Mouse (Mus musculus): Measurements from ENCODE around the gene Arsa. TPM values are rescaled to one million over a fixed set of nuclear protein-coding genes. Genes with fewer than 3 reads are reported as not detected.

Gene Arsa
- polyA plus RNA-seq, 1 experiment from 2014 or later, result 15.6 TPM

DNA sequence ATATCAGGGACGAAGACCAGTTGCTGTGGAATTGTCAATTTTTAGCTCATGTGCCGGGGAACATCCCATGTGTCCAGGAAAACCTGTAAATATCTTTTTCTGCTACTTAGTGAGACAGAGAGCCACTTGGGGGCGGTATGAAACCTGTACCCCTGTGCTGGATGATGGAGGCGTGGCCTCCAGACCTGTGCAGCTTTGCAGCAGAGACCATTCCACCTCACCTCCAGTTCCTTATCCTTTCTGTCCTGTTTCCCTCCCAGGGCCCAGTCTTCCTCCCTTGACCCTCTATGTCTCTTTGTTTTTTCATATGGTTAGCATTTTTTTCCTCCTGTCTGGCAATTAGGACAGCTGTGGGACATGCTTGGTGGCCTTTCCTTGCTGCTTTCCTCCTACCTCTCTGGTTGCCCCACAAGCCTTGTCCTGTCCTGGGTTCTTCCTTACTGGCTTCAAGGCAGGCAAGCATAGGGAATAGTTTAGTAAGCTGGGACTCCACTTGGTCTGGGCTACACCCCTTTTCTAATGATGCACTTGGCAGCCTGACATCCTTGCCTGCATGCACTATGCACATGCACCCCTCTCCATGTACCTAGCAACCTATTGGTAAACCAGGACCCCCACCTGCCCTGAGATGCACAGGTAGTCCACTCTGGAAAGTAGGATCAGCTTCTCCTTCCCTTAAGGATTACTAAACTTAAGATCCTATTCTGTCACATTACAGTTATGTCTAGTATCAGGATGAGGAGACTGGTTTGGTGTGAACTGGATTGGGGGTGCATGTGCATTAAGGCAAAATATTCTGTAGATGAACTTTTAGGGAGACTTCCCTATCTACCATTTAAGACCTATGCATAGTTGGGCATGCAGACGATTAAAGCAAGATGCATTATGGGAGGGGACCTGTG, 13.6 kb downstream of the Arsa start:
- H3K27me3 ChIP-seq (replicated peaks), result no peaks in the 10 kb centered on the region
- H3K36me3 ChIP-seq, result peaks cover 40% of the 10 kb centered on the region
- H3K4me3 ChIP-seq, result no peak overlapping the region

DNA sequence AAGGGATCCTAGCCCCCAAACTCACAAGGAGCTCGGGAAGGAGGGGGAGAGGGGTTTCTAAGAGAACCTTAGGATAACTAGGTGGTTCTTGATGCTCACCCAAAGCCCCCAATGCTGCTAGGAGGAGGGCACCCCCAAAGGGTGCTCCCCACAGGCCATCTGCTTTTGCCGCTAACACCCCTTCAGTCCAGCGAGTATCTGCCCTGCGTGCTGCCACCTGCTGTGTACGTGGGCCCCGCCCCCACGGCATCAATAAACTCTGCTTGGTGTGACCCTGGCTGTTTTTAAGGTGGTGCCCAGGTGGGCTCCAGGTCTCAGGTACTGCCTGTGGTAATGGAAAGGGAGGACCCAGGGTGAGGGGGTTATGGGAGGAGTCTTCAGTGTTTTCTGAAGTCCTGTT, 15.0 kb downstream of the Arsa start:
- Histone ChIP-seq H3K4me1 (no peaks in the 10 kb centered on the region), H3K4me3 (no peak overlapping the region), H3K36me3 (peaks cover 53% of the 10 kb centered on the region), H3K27ac (no peak overlapping the region), H3K9ac (no peak overlapping the region), H3K27me3 (replicated peaks) (no peaks in the 10 kb centered on the region), H3K9me3 (no peaks in the 10 kb centered on the region), H3K4me2 (replicated peaks) (no peak overlapping the region)
- no peak for ATAC-seq (ENCODE audit: low FRiP score, low read depth)
- 78% methylated on average over 7 of the region's 7 CpGs for WGBS

More for the DNA sequence above, 13.6 kb downstream of the Arsa start:
- Histone ChIP-seq H3K27ac (no peak overlapping the region), H3K4me1 (no peaks in the 10 kb centered on the region), H3K9ac (no peak overlapping the region), H3K4me2 (replicated peaks) (no peak overlapping the region), H3K9me3 (no peaks in the 10 kb centered on the region)
- no peak for ATAC-seq (ENCODE audit: low FRiP score, low read depth)
- WGBS, result 66% methylated on average over 5 of the region's 5 CpGs

- Histone ChIP-seq H3K4me3 (no peak overlapping the region), H3K9me3 (no peaks in the 10 kb centered on the region), H3K9ac (no peak overlapping the region), H3K4me2 (replicated peaks) (no peak overlapping the region), H3K36me3 (peaks cover 61% of the 10 kb centered on the region), H3K27me3 (replicated peaks) (no peaks in the 10 kb centered on the region), H3K4me1 (no peaks in the 10 kb centered on the region), H3K27ac (no peak overlapping the region)
- WGBS, result 85% methylated on average over 15 of the region's 15 CpGs
- ATAC-seq (ENCODE audit: low FRiP score, low read depth), result no peak
Measured at GRCm38 (mm10) chr15:89461321-89461720, 15.9 kb downstream of the Arsa start.

- Histone ChIP-seq H3K4me1 (peaks cover 8% of the 10 kb centered on the region; the same call in 1 of the 2 replicates), H3K9me3 (no peaks in the 10 kb centered on the region), H3K36me3 (peaks cover 62% of the 10 kb centered on the region)
Measured at GRCm38 (mm10) chr15:89460298-89460697, 16.9 kb downstream of the Arsa start.

DNA sequence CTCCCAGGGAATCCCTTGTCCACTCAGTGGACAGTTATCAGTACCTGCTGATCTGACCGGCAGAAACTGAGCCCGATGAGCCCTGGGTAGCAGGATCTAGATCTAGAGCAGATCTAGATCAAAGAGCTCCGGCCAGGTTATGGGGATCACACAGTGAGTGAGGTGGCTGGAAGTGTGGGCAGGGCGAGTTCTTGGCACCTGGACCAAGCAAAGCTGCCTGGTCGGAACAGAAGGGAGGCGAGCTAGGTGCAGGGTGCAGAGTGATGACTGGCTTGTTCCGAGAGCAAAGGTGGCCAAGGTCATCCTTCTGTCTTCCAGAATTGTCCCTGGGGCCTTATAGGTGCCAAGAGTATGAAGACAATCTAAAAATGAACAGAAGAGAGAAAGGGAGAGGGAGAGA, 17.4 kb downstream of the Arsa start:
- Histone ChIP-seq H3K4me2 (replicated peaks) (no peak overlapping the region), H3K9ac (no peak overlapping the region), H3K4me1 (peaks cover 13% of the 10 kb centered on the region), H3K9me3 (no peaks in the 10 kb centered on the region), H3K27ac (no peak overlapping the region), H3K4me3 (no peak overlapping the region), H3K36me3 (peaks cover 62% of the 10 kb centered on the region), H3K27me3 (replicated peaks) (no peaks in the 10 kb centered on the region)
- WGBS, result 87% methylated on average over 7 of the region's 7 CpGs
- ATAC-seq (ENCODE audit: low FRiP score, low read depth), result no peak

More at GRCm38 (mm10) chr15:89460298-89460697, 16.9 kb downstream of the Arsa start:
- Histone ChIP-seq H3K27ac (no peak overlapping the region), H3K4me3 (no peak overlapping the region), H3K27me3 (replicated peaks) (no peaks in the 10 kb centered on the region), H3K9ac (no peak overlapping the region), H3K4me2 (replicated peaks) (no peak overlapping the region)
- no peak for ATAC-seq (ENCODE audit: low FRiP score, low read depth)
- WGBS, result 81% methylated on average over 10 of the region's 10 CpGs

DNA sequence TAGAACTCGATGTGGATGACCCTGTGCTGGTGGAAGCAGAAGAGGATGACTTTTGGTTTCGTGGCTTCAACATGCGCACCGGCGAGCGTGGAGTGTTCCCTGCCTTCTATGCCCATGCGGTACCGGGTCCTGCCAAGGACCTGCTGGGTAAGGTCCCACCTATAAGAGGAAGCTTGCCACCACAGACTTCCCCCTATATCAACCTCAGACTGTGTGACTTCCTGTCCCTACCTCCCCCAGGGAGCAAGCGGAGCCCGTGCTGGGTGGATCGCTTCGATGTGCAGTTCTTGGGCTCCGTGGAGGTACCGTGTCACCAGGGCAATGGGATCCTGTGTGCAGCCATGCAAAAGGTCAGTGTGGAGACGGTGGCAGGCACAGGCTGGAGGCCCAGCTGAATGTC, 18.3 kb downstream of the Arsa start:
- peaks cover 62% of the 10 kb centered on the region for H3K36me3 ChIP-seq
- no peaks in the 10 kb centered on the region for H3K9me3 ChIP-seq
- 95% methylated on average over 15 of the region's 15 CpGs for WGBS
- no peak overlapping the region for H3K9ac ChIP-seq
- H3K27me3 ChIP-seq (replicated peaks), result no peaks in the 10 kb centered on the region
- peaks cover 17% of the 10 kb centered on the region for H3K4me1 ChIP-seq
- H3K27ac ChIP-seq, result no peak overlapping the region
- no peak overlapping the region for H3K4me3 ChIP-seq
- H3K4me2 ChIP-seq (replicated peaks), result no peak overlapping the region
- ATAC-seq (ENCODE audit: low FRiP score, low read depth), result no peak

- peak overlapping the region; percentile 74 for H3K4me3 ChIP-seq
Measured at GRCm38 (mm10) chr15:89455642-89456041, 21.6 kb downstream of the Arsa start.

DNA sequence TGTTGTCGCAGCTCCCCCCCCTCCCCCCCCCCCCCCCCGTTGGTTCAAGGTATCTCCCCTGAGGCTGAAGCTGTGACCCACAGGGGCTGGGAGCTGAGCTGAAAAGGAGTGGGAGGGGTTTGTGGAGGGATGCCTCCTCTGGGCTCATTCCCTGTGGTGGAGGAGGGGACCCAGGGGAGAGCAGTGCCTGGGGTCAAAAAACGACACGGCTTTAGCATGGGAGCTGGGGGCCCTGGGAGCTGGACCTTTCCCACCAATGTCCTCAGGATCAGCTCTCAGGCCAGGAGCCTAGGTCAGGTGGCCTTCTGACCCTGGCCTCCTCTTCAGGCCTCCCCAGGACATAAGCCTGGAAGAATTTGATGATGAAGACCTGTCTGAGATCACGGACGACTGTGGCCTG, 22.4 kb downstream of the Arsa start:
- peak overlapping the region; percentile 82 for H3K4me2 ChIP-seq (replicated peaks)
- H3K4me3 ChIP-seq, result peak overlapping the region; percentile 74
- ATAC-seq (ENCODE audit: low FRiP score, low read depth), result peak; percentile 46; the same call in 1 of the 2 replicates
- 0 out of 2 replicates have a peak overlapping the region, but pooled peaks have one; percentile 37 for H3K27ac ChIP-seq
- WGBS, result 25% methylated on average over 4 of the region's 6 CpGs
- no peaks in the 10 kb centered on the region for H3K9me3 ChIP-seq
- peak overlapping the region; percentile 77 for H3K9ac ChIP-seq
- H3K36me3 ChIP-seq, result peaks cover 33% of the 10 kb centered on the region
- peaks cover 21% of the 10 kb centered on the region for H3K4me1 ChIP-seq
- H3K27me3 ChIP-seq (replicated peaks), result peaks cover 6% of the 10 kb centered on the region

More at GRCm38 (mm10) chr15:89455642-89456041, 21.6 kb downstream of the Arsa start:
- H3K36me3 ChIP-seq, result peaks cover 41% of the 10 kb centered on the region
- H3K27me3 ChIP-seq (replicated peaks), result peaks cover 6% of the 10 kb centered on the region
- H3K9me3 ChIP-seq, result no peaks in the 10 kb centered on the region
- WGBS, result 87% methylated on average over 6 of the region's 6 CpGs
- ATAC-seq (ENCODE audit: low FRiP score, low read depth), result no peak
- H3K9ac ChIP-seq, result 0 out of 2 replicates have a peak overlapping the region, but pooled peaks have one; percentile 77
- peaks cover 21% of the 10 kb centered on the region for H3K4me1 ChIP-seq
- H3K27ac ChIP-seq, result no peak overlapping the region
- peak overlapping the region; percentile 82 for H3K4me2 ChIP-seq (replicated peaks)

DNA sequence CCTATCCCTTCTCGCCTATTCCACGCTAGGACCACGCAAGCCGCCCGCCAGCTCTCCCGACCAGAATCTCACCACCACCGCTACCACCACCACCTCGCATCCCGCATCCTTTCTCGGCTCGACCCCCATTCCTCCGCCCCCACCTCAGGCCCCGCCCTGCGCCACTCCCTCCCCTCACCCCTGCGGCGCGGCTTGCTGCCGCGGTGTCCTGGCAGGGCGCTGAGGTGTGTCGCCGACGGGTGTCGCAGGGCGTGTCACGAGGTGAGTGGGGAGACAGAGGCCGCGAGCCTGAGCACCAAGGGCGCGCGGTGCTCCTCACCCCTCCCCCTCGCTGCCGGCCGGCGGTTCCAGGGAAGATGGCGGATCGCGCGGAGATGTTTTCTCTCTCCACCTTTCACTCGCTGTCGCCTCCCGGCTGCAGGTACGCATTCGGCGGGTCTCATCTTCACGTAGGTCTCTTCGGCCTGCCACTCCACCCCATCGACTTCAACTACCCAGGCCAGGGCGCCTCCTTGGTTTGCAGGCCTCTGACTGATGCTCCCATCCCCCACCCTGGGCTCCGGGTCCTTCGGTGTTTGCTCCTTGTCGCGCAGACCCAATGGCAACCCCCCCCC, 23.3 kb downstream of the Arsa start, which contains the start of gene Mapk8ip2:
Mapk8ip2 (plus strand) TSS at position 49 of the 614 bp plus-strand sequence.
- ATAC-seq (ENCODE audit: low FRiP score, low read depth), result peak; percentile 77
- Histone ChIP-seq H3K4me1 (peaks cover 21% of the 10 kb centered on the region), H3K9ac (peak within 1 kb of the TSS; percentile 77), H3K4me3 (peak within 1 kb of the TSS; percentile 74), H3K27me3 (replicated peaks) (peaks cover 6% of the 10 kb centered on the region), H3K27ac (peak within 1 kb of the TSS; percentile 62; the same call in 1 of the 2 replicates), H3K9me3 (no peaks in the 10 kb centered on the region), H3K36me3 (peaks cover 26% of the 10 kb centered on the region), H3K4me2 (replicated peaks) (peak within 1 kb of the TSS; percentile 82)
- under 1% methylated on average over 53 of the region's 53 CpGs for WGBS

DNA sequence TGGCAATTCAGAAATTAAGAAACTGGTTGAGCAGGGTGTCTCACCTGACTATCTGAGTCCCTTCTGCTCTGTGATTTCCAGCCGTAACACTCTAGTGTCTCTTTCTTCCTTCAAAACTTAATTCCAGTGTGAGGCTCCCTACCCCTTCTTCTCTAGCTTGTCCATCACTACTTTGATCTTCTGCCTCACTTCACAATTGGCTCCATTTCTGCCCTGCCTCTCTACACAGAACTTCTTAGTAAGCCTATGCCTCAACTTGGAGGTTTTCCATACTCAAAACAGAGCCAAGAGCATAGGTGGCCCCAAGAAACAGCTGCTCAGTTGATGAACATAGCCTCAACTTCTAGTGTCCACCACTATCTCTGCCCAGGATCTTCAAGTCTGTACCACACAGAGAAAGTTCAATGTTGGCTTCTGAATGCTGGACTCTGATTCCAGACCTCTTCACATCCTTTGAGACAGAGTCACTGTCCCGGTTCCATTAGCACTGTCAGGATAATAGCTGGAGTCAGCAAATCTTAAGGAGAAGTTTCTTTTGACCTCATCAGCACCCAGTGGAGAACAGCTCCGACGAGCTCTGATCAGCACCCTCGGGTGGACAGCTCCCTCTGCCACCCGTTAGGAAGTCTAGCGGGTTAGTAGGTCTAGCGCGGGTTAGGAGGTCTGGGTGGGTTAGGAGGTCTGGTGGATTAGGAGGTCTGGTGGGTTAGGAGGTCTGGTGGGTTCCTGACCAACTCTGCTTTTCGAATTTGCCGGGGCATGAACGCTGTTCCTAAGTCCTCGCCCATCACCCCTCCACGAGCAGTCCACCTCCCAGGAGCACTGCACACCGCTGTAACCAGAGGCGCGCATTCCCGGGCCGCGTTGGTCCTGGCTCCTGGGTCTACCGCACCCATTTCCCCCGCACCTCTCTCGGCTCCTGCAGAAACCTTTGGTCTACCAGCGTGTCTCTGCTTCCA, 24.0 kb downstream of the Arsa start:
- Histone ChIP-seq H3K4me1 (peaks cover 21% of the 10 kb centered on the region), H3K27me3 (replicated peaks) (peaks cover 6% of the 10 kb centered on the region), H3K4me3 (peak overlapping the region; percentile 74), H3K27ac (peak overlapping the region; percentile 62; the same call in 1 of the 2 replicates), H3K9ac (peak overlapping the region; percentile 77), H3K36me3 (peaks cover 20% of the 10 kb centered on the region), H3K9me3 (no peaks in the 10 kb centered on the region), H3K4me2 (replicated peaks) (peak overlapping the region; percentile 82)
- peak; percentile 63 for ATAC-seq (ENCODE audit: low FRiP score, low read depth)
- 4% methylated on average over 24 of the region's 24 CpGs for WGBS

DNA sequence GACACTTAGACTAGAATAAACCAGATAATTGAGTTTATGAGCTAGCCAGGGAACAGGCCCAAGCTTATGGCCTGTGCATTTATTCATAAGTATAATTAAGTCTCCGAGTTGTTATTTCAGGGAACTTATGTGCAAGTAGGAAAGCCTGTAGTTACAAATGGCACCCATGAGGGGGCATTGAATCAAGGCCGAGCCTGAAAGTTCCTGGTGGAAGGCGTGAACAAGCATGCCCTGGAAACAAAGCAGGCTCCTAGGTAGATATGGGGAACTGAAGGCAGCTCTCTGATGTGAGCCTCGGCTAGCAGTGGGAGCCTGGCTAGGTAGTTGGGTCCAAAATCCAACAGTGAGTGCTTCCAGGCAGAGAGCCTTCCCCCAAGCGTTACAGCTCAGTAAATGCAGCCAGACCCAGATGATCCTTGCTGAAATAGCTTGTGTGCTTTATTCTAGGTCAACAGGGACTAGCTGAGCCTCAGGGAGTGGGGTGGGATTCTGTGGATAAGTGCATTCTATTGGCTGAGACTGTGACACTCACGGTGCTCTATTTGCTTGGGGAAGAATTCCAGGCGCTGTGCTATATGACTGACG, 34.6 kb downstream of the Arsa start:
- no peaks in the 10 kb centered on the region for H3K9me3 ChIP-seq
- no peaks in the 10 kb centered on the region for H3K27me3 ChIP-seq (replicated peaks)
- no peak overlapping the region for H3K9ac ChIP-seq
- no peaks in the 10 kb centered on the region for H3K36me3 ChIP-seq
- no peak overlapping the region for H3K4me2 ChIP-seq (replicated peaks)
- no peak overlapping the region for H3K4me3 ChIP-seq
- no peak overlapping the region for H3K27ac ChIP-seq
- WGBS, result 42% methylated on average over 8 of the region's 8 CpGs
- no peaks in the 10 kb centered on the region for H3K4me1 ChIP-seq
- ATAC-seq (ENCODE audit: low FRiP score, low read depth), result no peak

Measured in neural tube, embryonic 12.5 days (tissue).